Mouse (Mus musculus) naive thymus-derived CD4-positive, alpha-beta T cell, adult 2 months (primary cell): ENCODE data around the gene Pcdh7.
"Not testable (repeated sequence)": the region's sequence is repeated elsewhere in the genome, so short reads cannot be mapped to it uniquely, and the experiment has no call there.

ENCODE experiments used
- DNase-seq: peaks from one replicate; pipeline ENCODE4 v3.0.0-alpha.2; 2011; ENCODE audit warnings: low read depth

Gene Pcdh7

GRCm38 (mm10) chr5:58143897-58144296 is 426.1 kb downstream of the Pcdh7 start:
- DNase-seq, result no peak

GRCm38 (mm10) chr5:58153966-58154365 is 436.2 kb downstream of the Pcdh7 start:
- DNase-seq, result no peak

GRCm38 (mm10) chr5:58172218-58172617 is 454.5 kb downstream of the Pcdh7 start:
- DNase-seq, result no peak

- DNase-seq, result not testable (repeated sequence)
Measured at GRCm38 (mm10) chr5:58174335-58174734, 456.6 kb downstream of the Pcdh7 start.

GRCm38 (mm10) chr5:58175532-58175931 is 457.8 kb downstream of the Pcdh7 start:
- no peak for DNase-seq
